Mouse (Mus musculus) cerebellum, postnatal 36 days (tissue): ENCODE results near the gene Gm10681.
"Not testable (repeated sequence)": the region's sequence is repeated elsewhere in the genome, so short reads cannot be mapped to it uniquely, and the experiment has no call there.

Experiments used
- DNase-seq, 2 experiments: peaks; one replicate each; pipeline ENCODE4 v3.0.0; 2021 to 2022; ENCODE audit warnings: mixed read lengths in 2 of 2

Gm10681 gene

GRCm38 (mm10) chr3:98588707-98589106 is at the start of gene Gm10681:
Gene Gm10681 (minus strand): TSS chr3:98588807.
- DNase-seq, result no peak

- DNase-seq, result no peak
Observed at GRCm38 (mm10) chr3:98635145-98635544, 46.5 kb upstream of the Gm10681 start.

GRCm38 (mm10) chr3:98630152-98630551 is 41.5 kb upstream of the Gm10681 start, which contains the start of gene Hsd3b5:
Gene Hsd3b5 (minus strand): TSS chr3:98630252.
- DNase-seq, result no peak

- no peak for DNase-seq
Observed at GRCm38 (mm10) chr3:98629633-98630032, 41.0 kb upstream of the Gm10681 start.

- not testable (repeated sequence) for DNase-seq
Observed at GRCm38 (mm10) chr3:98616786-98617185, 28.2 kb upstream of the Gm10681 start.

- not testable (repeated sequence) for DNase-seq
Observed at GRCm38 (mm10) chr3:98616244-98616643, 27.6 kb upstream of the Gm10681 start.

- DNase-seq, result not testable (repeated sequence)
Observed at GRCm38 (mm10) chr3:98614406-98614927, 25.9 kb upstream of the Gm10681 start.

GRCm38 (mm10) chr3:98613963-98614362 is 25.4 kb upstream of the Gm10681 start:
- DNase-seq, result no peak

- DNase-seq, result not testable (repeated sequence)
Observed at GRCm38 (mm10) chr3:98613540-98613939, 24.9 kb upstream of the Gm10681 start.

GRCm38 (mm10) chr3:98587721-98588120 is 886 bp downstream of the Gm10681 start:
- DNase-seq, result no peak

GRCm38 (mm10) chr3:98582622-98583021 is 6.0 kb downstream of the Gm10681 start:
- not testable (repeated sequence) for DNase-seq

GRCm38 (mm10) chr3:98582202-98582601 is 6.4 kb downstream of the Gm10681 start:
- DNase-seq, result not testable (repeated sequence)

- DNase-seq, result peak in 1 of 2 experiments; percentile 17
Observed at GRCm38 (mm10) chr3:98581024-98581423, 7.6 kb downstream of the Gm10681 start.

- DNase-seq, result not testable (repeated sequence)
Observed at GRCm38 (mm10) chr3:98567717-98568116, 20.9 kb downstream of the Gm10681 start.

GRCm38 (mm10) chr3:98564894-98565293 is 23.7 kb downstream of the Gm10681 start:
- DNase-seq, result not testable (repeated sequence)

GRCm38 (mm10) chr3:98563831-98564230 is 24.8 kb downstream of the Gm10681 start:
- not testable (repeated sequence) for DNase-seq

GRCm38 (mm10) chr3:98560711-98561110 is 27.9 kb downstream of the Gm10681 start:
- not testable (repeated sequence) for DNase-seq

GRCm38 (mm10) chr3:98550832-98551231 is 37.8 kb downstream of the Gm10681 start:
- not testable (repeated sequence) for DNase-seq

- DNase-seq, result not testable (repeated sequence)
Observed at GRCm38 (mm10) chr3:98550215-98550614, 38.4 kb downstream of the Gm10681 start.

GRCm38 (mm10) chr3:98548495-98548894 is 40.1 kb downstream of the Gm10681 start:
- DNase-seq, result not testable (repeated sequence)

- DNase-seq, result not testable (repeated sequence)
Observed at GRCm38 (mm10) chr3:98547641-98548040, 41.0 kb downstream of the Gm10681 start.

- not testable (repeated sequence) for DNase-seq
Observed at GRCm38 (mm10) chr3:98524978-98525377, 63.6 kb downstream of the Gm10681 start.

- DNase-seq, result not testable (repeated sequence)
Observed at GRCm38 (mm10) chr3:98524552-98524951, 64.1 kb downstream of the Gm10681 start.

- DNase-seq, result not testable (repeated sequence)
Observed at GRCm38 (mm10) chr3:98522779-98523178, 65.8 kb downstream of the Gm10681 start.

- DNase-seq, result not testable (repeated sequence)
Observed at GRCm38 (mm10) chr3:98510414-98510813, 78.2 kb downstream of the Gm10681 start, which contains the start of gene Hsd3b4. Gene Hsd3b4 (minus strand): TSS chr3:98510514.
